Mouse (Mus musculus): Measurements from ENCODE around the gene Helt.

The Helt gene

GRCm38 (mm10) chr8:46294181-46294892 is at the start of gene Helt:
TSS of gene Helt (minus strand) at chr8:46294671.
- DNase-seq (ENCODE audit: low spot score in 2 of 2): no peak

- DNase-seq (ENCODE audit: low spot score in 2 of 2): no peak
Observed at GRCm38 (mm10) chr8:46342272-46342671, 47.8 kb upstream of the Helt start.

- no peak for DNase-seq (ENCODE audit: low spot score in 2 of 2)
Observed at GRCm38 (mm10) chr8:46340381-46341273, 46.2 kb upstream of the Helt start.

GRCm38 (mm10) chr8:46339317-46339716 is 44.8 kb upstream of the Helt start:
- DNase-seq (ENCODE audit: low spot score in 2 of 2): no peak

- DNase-seq (ENCODE audit: low spot score in 2 of 2): no peak
Observed at GRCm38 (mm10) chr8:46336351-46336750, 41.9 kb upstream of the Helt start.

GRCm38 (mm10) chr8:46332389-46333061 is 38.1 kb upstream of the Helt start:
- no peak for DNase-seq (ENCODE audit: low spot score in 2 of 2)

- DNase-seq (ENCODE audit: low spot score in 2 of 2): no peak
Observed at GRCm38 (mm10) chr8:46331801-46332200, 37.3 kb upstream of the Helt start.

- no peak for DNase-seq (ENCODE audit: low spot score in 2 of 2)
Observed at GRCm38 (mm10) chr8:46329396-46329795, 34.9 kb upstream of the Helt start.

- no peak for DNase-seq (ENCODE audit: low spot score in 2 of 2)
Observed at GRCm38 (mm10) chr8:46327284-46327683, 32.8 kb upstream of the Helt start.

- no peak for DNase-seq (ENCODE audit: low spot score in 2 of 2)
Observed at GRCm38 (mm10) chr8:46326715-46327114, 32.2 kb upstream of the Helt start.

- no peak for DNase-seq (ENCODE audit: low spot score in 2 of 2)
Observed at GRCm38 (mm10) chr8:46324676-46325075, 30.2 kb upstream of the Helt start.

- DNase-seq (ENCODE audit: low spot score in 2 of 2): no peak
Observed at GRCm38 (mm10) chr8:46323672-46324191, 29.3 kb upstream of the Helt start.

- no peak for DNase-seq (ENCODE audit: low spot score in 2 of 2)
Observed at GRCm38 (mm10) chr8:46322833-46323232, 28.4 kb upstream of the Helt start.

- DNase-seq (ENCODE audit: low spot score in 2 of 2): no peak
Observed at GRCm38 (mm10) chr8:46322421-46322820, 27.9 kb upstream of the Helt start.

- no peak for DNase-seq (ENCODE audit: low spot score in 2 of 2)
Observed at GRCm38 (mm10) chr8:46318802-46319201, 24.3 kb upstream of the Helt start.

- no peak for DNase-seq (ENCODE audit: low spot score in 2 of 2)
Observed at GRCm38 (mm10) chr8:46317161-46317560, 22.7 kb upstream of the Helt start.

- no peak for DNase-seq (ENCODE audit: low spot score in 2 of 2)
Observed at GRCm38 (mm10) chr8:46313798-46314197, 19.3 kb upstream of the Helt start.

- DNase-seq (ENCODE audit: low spot score in 2 of 2): peak; percentile 33 to 83
Observed at GRCm38 (mm10) chr8:46311159-46311558, 16.7 kb upstream of the Helt start.

- no peak for DNase-seq (ENCODE audit: low spot score in 2 of 2)
Observed at GRCm38 (mm10) chr8:46308189-46308588, 13.7 kb upstream of the Helt start.

GRCm38 (mm10) chr8:46305733-46306349 is 11.4 kb upstream of the Helt start:
- peak in 1 of 2 experiments; percentile 42 for DNase-seq (ENCODE audit: low spot score in 2 of 2)

GRCm38 (mm10) chr8:46302121-46302520 is 7.7 kb upstream of the Helt start:
- DNase-seq (ENCODE audit: low spot score in 2 of 2): no peak

- no peak for DNase-seq (ENCODE audit: low spot score in 2 of 2)
Observed at GRCm38 (mm10) chr8:46298847-46299246, 4.4 kb upstream of the Helt start.
